Mouse (Mus musculus): ENCODE measurements around the gene Vmn1r231.

Gene Vmn1r231

GRCm38 (mm10) chr17:20904991-20905390, at the start of gene Vmn1r231:
Gene Vmn1r231 (minus strand): TSS chr17:20905091.
- no peak for DNase-seq

- DNase-seq = no peak
Measured at GRCm38 (mm10) chr17:20946636-20947035, 41.7 kb upstream of the Vmn1r231 start.

GRCm38 (mm10) chr17:20946026-20946565, 41.2 kb upstream of the Vmn1r231 start:
- peak; percentile 14 for DNase-seq

GRCm38 (mm10) chr17:20944985-20945891, 40.3 kb upstream of the Vmn1r231 start, which contains the start of gene Ppp2r1a:
Gene Ppp2r1a (plus strand): TSS chr17:20945311.
- peak; percentile 100 for DNase-seq

GRCm38 (mm10) chr17:20944226-20944625, 39.3 kb upstream of the Vmn1r231 start:
- no peak for DNase-seq

DNA sequence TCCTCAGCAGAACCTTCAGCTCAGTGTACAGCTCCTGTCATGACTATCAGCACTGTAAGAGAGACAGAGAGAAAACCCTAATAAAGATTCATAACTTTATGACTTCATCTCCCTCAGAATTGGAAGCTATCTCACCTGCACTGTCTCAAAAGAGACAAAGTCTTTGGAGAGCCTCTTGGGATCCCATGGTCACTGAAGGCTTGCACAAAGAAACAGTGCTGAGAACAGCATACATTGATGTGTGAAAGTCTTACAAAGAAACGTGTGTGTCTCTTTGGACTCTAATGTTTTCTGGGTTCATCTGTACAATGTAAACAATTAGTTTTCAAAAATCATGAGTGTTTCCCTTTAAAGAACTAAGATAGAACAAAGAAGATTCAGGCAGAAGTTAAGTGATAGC, 14.7 kb upstream of the Vmn1r231 start, which contains the start of gene Vmn1r232:
Gene Vmn1r232, minus strand, starts transcription at position 101 of the 400 bp plus-strand sequence.
- no peak for DNase-seq

- DNase-seq = no peak
Measured at GRCm38 (mm10) chr17:20840144-20840543, 64.7 kb downstream of the Vmn1r231 start, which contains the start of gene Vmn1r230. Gene Vmn1r230 (plus strand): TSS chr17:20840444.
